Mouse (Mus musculus): ENCODE results near the gene Sox18.

Sox18 gene

DNA sequence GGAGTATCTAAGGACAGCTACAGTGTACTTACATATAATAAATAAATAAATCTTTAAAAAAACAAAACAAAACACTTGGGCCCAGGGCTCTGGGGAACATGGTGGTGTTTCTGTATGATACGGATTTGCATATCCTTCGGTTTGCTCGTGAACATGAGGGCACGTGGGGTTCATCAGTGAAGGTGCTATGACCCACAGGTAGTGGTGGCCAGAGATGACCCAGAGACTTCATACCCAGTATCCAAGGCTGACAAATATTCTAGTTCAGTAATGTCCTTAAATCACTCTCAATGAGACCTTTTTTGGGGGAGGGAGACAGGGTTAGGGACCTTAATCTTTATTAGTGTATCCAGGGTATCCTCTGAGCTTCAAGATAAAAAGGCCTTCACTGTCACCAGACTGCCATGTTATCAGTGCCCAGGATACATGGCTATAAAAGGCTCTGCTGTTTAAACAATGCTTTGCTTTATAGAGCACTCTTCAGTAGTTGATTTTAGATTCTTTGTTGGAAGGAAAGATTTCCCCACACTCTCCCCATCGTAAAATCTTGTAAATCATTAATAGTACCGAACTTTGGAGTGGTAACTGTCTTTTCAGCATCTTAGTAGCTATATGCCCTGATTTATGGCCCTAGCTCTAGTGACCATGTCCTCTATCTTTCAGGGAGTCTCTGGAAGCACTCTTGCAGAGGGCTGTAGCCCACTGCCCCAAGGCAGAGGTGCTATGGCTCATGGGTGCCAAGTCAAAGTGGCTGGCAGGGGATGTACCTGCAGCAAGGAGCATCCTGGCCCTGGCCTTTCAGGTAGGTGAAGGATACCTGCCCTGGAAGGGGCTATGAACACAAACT lies 24.6 kb downstream of the Sox18 start:
- no peak for DNase-seq (ENCODE audit: low read depth in 1 of 2, low spot score in 2 of 2)

GRCm38 (mm10) chr2:181645666-181646065 lies 25.8 kb downstream of the Sox18 start:
- DNase-seq (ENCODE audit: low read depth in 1 of 2, low spot score in 2 of 2), result no peak

DNA sequence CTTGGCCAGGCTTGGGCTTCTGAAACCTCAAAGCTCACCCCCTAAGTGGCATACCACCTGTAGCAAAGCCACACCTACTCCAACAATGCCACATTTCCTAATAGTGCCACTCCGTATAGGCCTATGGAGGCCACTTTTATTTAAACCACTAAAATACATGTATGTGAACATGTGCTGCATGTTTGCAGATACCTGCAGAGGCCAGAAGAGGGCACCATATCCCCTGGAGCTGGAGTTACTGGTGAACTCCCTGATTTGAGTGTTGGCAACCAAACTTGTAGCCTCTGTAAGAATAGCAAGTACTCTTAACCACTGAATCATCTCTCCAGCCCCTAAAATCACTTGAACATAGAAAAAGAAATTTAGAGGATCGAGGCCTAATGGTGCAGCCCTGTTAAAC lies 27.1 kb downstream of the Sox18 start:
- DNase-seq (ENCODE audit: low read depth in 1 of 2, low spot score in 2 of 2), result peak in 1 of 2 experiments; percentile 13

DNA sequence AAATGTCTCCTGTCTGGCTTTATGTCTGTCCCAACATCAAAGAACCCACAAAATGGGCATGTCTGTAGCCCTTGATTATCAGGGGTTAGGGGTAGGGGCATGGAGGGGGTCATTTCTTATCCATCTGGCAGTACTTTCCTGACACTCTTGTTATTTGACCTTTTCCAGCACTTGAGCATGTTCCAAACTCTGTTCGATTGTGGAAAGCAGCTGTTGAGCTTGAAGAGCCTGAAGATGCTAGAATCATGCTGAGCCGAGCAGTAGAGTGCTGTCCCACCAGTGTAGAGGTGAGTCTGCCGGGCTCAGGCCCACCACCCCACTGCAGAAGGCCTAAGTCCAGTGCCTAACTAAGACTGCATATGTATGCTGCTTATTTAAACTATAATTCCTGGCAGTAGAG lies 35.6 kb downstream of the Sox18 start:
- no peak for DNase-seq (ENCODE audit: low read depth in 1 of 2, low spot score in 2 of 2)

DNA sequence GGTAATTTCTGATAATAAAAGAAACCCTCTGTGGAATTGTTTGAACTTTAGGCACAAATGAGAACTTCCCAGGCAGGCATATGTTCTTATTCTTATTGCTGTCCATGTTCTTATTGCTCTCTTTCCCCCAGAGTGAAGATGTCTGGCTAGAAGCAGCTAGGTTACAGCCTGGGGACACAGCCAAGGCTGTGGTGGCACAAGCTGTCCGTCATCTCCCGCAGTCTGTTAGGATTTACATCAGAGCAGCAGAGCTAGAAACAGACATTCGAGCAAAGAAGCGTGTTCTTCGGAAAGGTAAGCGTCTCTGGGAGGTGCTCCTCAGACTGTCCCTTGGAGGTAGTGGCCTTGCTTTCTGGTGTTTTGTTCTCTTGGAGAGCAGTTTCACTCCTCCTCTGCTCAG lies 38.8 kb downstream of the Sox18 start:
- DNase-seq (ENCODE audit: low read depth in 1 of 2, low spot score in 2 of 2), result no peak

DNA sequence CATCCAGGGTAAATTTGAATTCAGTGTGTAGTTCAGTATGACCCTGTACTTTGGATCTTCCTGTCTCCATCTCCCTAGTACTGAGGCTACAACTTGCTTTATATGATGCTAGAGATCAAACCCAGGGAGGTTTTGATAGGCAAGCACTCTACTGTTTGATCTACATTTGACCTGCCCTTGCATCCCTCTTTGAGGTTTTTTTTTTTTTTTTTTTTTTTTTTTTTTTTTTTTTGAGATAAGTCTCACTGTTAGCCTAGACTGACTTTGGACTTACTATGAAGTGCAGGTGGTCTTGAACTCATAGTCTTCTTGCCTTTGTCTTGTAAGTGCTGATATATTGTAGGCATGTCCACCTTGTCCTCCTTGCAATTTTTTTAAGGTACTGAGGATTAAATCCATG lies 43.0 kb downstream of the Sox18 start:
- no peak for DNase-seq (ENCODE audit: low read depth in 1 of 2, low spot score in 2 of 2)

DNA sequence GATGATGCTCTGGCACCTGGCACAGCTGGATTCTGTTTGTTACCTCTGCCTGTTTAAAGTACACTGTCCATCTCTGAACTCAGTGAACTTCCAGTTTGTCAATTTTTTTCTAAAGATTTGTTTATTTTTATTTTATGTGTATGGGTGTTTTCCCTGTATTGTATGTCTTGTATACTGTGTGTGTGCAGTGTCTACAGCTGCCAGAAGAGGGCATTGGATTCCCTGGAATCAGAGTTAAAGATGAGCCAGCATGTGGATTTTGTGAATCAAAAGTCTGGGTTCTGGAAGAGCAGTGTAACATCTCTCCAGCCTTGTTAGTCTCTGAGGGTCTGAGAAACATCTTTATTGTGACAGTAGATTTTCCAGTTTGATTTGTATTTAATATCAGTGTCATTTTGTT lies 48.0 kb downstream of the Sox18 start:
- no peak for DNase-seq (ENCODE audit: low read depth in 1 of 2, low spot score in 2 of 2)
